Mouse (Mus musculus) brown adipose tissue, adult 24 weeks (tissue): ENCODE results near the gene Olfr1312. TPM values are rescaled to one million over a fixed set of nuclear protein-coding genes. Genes with fewer than 3 reads are reported as not detected.
"Not testable (repeated sequence)": the region's sequence is repeated elsewhere in the genome, so short reads cannot be mapped to it uniquely, and the experiment has no call there.

Experiments used
- H3K27ac ChIP-seq: fragments of 200-500 bp; replicated peaks from 2 replicates; pipeline ENCODE4 v1.5.1; 2012; ENCODE audit warnings: low read depth, mild to moderate bottlenecking, low read length
- H3K4me1 ChIP-seq: fragments of 200-500 bp; 2 replicates; pipeline ENCODE4 v1.6.1; 2012; ENCODE audit warnings: low read length, mixed read lengths; ENCODE audit not compliant: control insufficient read depth, insufficient read depth, insufficient read length
- H3K4me3 ChIP-seq: fragments of 200-500 bp; 2 replicates; pipeline ENCODE4 v1.5.1; 2012; ENCODE audit warnings: low read depth, mild to moderate bottlenecking, low read length, moderate library complexity; ENCODE audit not compliant: insufficient read depth
- polyA plus RNA-seq: library from polyadenylated mRNA; stranded (reverse); fragments of >200 nt; gene quantifications from 2 replicates; pipeline ENCODE4 v1.2.4, GENCODE M21; 2012; ENCODE audit not compliant: missing spikeins, insufficient read depth, insufficient read length

Gene Olfr1312
- polyA plus RNA-seq: not detected in 2 replicates

GRCm38 (mm10) chr2:112050138-112050537 is at the start of gene Olfr1312:
Gene Olfr1312 (minus strand): TSS chr2:112050238.
- Histone ChIP-seq H3K4me1 (no peaks in the 10 kb centered on the region), H3K27ac (no peak within 1 kb of the TSS), H3K4me3 (no peak within 1 kb of the TSS)

- Histone ChIP-seq H3K4me3 (no peak within 1 kb of the TSS), H3K27ac (no peak within 1 kb of the TSS), H3K4me1 (no peaks in the 10 kb centered on the region)
Measured at GRCm38 (mm10) chr2:112096681-112097080, 46.6 kb upstream of the Olfr1312 start, which contains the start of gene Olfr1314. Gene Olfr1314 (minus strand): TSS chr2:112096781.

DNA sequence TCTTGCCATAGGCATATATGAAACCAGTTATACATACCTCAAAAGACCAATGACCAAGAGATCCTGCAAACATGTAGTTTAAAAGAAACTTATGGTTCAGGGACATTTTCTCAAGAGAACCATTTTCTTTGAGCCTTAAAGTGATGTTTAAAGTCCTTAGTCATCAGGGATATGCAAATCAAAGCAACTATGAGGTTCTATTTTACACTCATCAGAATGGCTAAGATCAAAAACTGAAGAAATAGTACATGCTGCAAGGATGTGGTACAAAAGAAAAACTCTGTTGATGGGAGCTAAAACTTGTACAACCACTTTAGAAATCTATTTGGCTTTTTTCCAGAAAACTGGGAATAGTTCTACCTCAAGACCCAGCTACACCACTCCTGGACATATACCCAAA is 27.7 kb upstream of the Olfr1312 start, which contains the start of gene Olfr1313:
Gene Olfr1313 (minus strand): TSS at position 101 of the 400 bp plus-strand sequence.
- Histone ChIP-seq H3K4me3 (no peak within 1 kb of the TSS), H3K27ac (no peak within 1 kb of the TSS), H3K4me1 (no peaks in the 10 kb centered on the region)

- not testable (repeated sequence) for H3K4me3 ChIP-seq, H3K27ac ChIP-seq, H3K4me1 ChIP-seq
Measured at GRCm38 (mm10) chr2:112026971-112027370, 23.1 kb downstream of the Olfr1312 start.

GRCm38 (mm10) chr2:112024312-112024711 is 25.7 kb downstream of the Olfr1312 start, which contains the start of gene Olfr1311:
Gene Olfr1311 (minus strand): TSS chr2:112024412.
- no peaks in the 10 kb centered on the region for H3K4me1 ChIP-seq
- H3K4me3 ChIP-seq: no peak within 1 kb of the TSS
- H3K27ac ChIP-seq: no peak within 1 kb of the TSS

GRCm38 (mm10) chr2:112014900-112015299 is 35.1 kb downstream of the Olfr1312 start:
- Histone ChIP-seq H3K27ac (no peak overlapping the region), H3K4me3 (no peak overlapping the region), H3K4me1 (no peaks in the 10 kb centered on the region)

DNA sequence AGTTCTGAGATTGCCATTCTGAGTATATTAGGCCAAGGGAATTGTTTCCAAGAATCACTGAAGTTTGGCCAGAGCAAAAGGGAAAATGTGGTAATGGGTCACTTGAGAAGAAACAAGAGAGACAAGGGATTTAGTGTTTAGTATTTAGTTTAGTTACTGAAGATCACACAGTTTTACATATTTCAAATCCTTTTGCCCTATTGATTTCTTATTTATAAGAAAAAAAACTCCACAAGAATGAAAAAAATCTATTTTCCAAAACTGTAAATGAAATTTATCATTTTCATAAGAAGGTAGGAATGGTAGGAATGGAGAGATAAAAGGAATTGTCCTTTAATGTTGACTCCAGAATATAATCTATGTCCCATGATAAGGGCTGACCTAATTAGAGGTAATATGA is 37.4 kb downstream of the Olfr1312 start, which contains the start of gene Olfr1310:
Gene Olfr1310 (minus strand): TSS at position 101 of the 400 bp plus-strand sequence.
- H3K27ac ChIP-seq: no peak within 1 kb of the TSS

GRCm38 (mm10) chr2:111990181-111990580 is 59.9 kb downstream of the Olfr1312 start, which contains the start of gene Olfr1309:
Gene Olfr1309 (minus strand): TSS chr2:111990281.
- H3K4me3 ChIP-seq: no peak within 1 kb of the TSS
- no peaks in the 10 kb centered on the region for H3K4me1 ChIP-seq
- no peak within 1 kb of the TSS for H3K27ac ChIP-seq

More for the DNA sequence above, 37.4 kb downstream of the Olfr1312 start, which contains the start of gene Olfr1310:
- Histone ChIP-seq H3K4me3 (no peak within 1 kb of the TSS), H3K4me1 (no peaks in the 10 kb centered on the region)

Other genes with a start within 250 kb of the Olfr1312 start
- gene Olfr1303, start 229.9 kb downstream of the Olfr1312 start, polyA plus RNA-seq: not detected in 2 replicates
- not detected in 2 replicates for gene Olfr1305, start 173.1 kb downstream of the Olfr1312 start, polyA plus RNA-seq
- gene Olfr1306, start 134.0 kb downstream of the Olfr1312 start, polyA plus RNA-seq: not detected in 2 replicates
- not detected in 2 replicates for gene Olfr1307, start 100.8 kb downstream of the Olfr1312 start, polyA plus RNA-seq
- gene Olfr1308, start 85.3 kb downstream of the Olfr1312 start, polyA plus RNA-seq: not detected in 2 replicates
- gene Olfr1309, start 60.0 kb downstream of the Olfr1312 start, polyA plus RNA-seq: not detected in 2 replicates
- gene Olfr1310, start 37.5 kb downstream of the Olfr1312 start, polyA plus RNA-seq: not detected in 2 replicates
- gene Olfr1311, start 25.8 kb downstream of the Olfr1312 start, polyA plus RNA-seq: not detected in 2 replicates
- gene Olfr1313, start 27.6 kb upstream of the Olfr1312 start, polyA plus RNA-seq: not detected in 2 replicates
- not detected in 2 replicates for gene Olfr1314, start 46.5 kb upstream of the Olfr1312 start, polyA plus RNA-seq
- gene Olfr1315-ps1, start 65.2 kb upstream of the Olfr1312 start, polyA plus RNA-seq: not detected in 2 replicates
- not detected in 2 replicates for gene Olfr1316, start 84.7 kb upstream of the Olfr1312 start, polyA plus RNA-seq
- gene Olfr1317, start 90.1 kb upstream of the Olfr1312 start, polyA plus RNA-seq: not detected in 2 replicates
- not detected in 2 replicates for gene Olfr1318, start 104.0 kb upstream of the Olfr1312 start, polyA plus RNA-seq
- 1.3 and 2.0 TPM in 2 replicates for gene Lpcat4, start 189.2 kb upstream of the Olfr1312 start, polyA plus RNA-seq
- gene Nutm1, start 209.1 kb upstream of the Olfr1312 start, polyA plus RNA-seq: not detected in 2 replicates
- gene Nop10, start 211.7 kb upstream of the Olfr1312 start, polyA plus RNA-seq: 166 and 235 TPM in 2 replicates
- gene Slc12a6, start 215.6 kb upstream of the Olfr1312 start, polyA plus RNA-seq: 10.4 and 10.8 TPM in 2 replicates
- not detected in 2 replicates for gene Gm21985, start 216.1 kb upstream of the Olfr1312 start, polyA plus RNA-seq